Mouse (Mus musculus): ENCODE measurements around the gene Gm45234.

Gm45234 gene

GRCm38 (mm10) chr6:124767536-124767919 is 11.7 kb upstream of the Gm45234 start:
- in situ Hi-C loops (cut with MboI, MseI), result no loop called here

- in situ Hi-C loops (cut with MboI, MseI), result no loop called here
Observed at GRCm38 (mm10) chr6:124765951-124766350, 10.1 kb upstream of the Gm45234 start.

GRCm38 (mm10) chr6:124759259-124759658 is 3.4 kb upstream of the Gm45234 start:
- in situ Hi-C loops (cut with MboI, MseI), result no loop called here

- in situ Hi-C loops (cut with MboI, MseI), result no loop called here
Observed at GRCm38 (mm10) chr6:124758849-124759232, 3.0 kb upstream of the Gm45234 start.

GRCm38 (mm10) chr6:124757909-124758848 is 2.4 kb upstream of the Gm45234 start:
- in situ Hi-C loops (cut with MboI, MseI), result no loop called here

GRCm38 (mm10) chr6:124757351-124757880 is 1.6 kb upstream of the Gm45234 start:
- in situ Hi-C loops (cut with MboI, MseI), result no loop called here

- in situ Hi-C loops (cut with MboI, MseI), result no loop called here
Observed at GRCm38 (mm10) chr6:124756652-124757350, 980 bp upstream of the Gm45234 start.

- in situ Hi-C loops (cut with MboI, MseI), result no loop called here
Observed at GRCm38 (mm10) chr6:124755306-124755705, 515 bp downstream of the Gm45234 start.

GRCm38 (mm10) chr6:124753861-124754260 is 2.0 kb downstream of the Gm45234 start:
- in situ Hi-C loops (cut with MboI, MseI), result no loop called here

- in situ Hi-C loops (cut with MboI, MseI), result no loop called here
Observed at GRCm38 (mm10) chr6:124750405-124750804, 5.4 kb downstream of the Gm45234 start.

- in situ Hi-C loops (cut with MboI, MseI), result no loop called here
Observed at GRCm38 (mm10) chr6:124746654-124747632, 8.9 kb downstream of the Gm45234 start.

GRCm38 (mm10) chr6:124746296-124746605 is 9.6 kb downstream of the Gm45234 start:
- in situ Hi-C loops (cut with MboI, MseI), result no loop called here

GRCm38 (mm10) chr6:124745490-124746295 is 10.1 kb downstream of the Gm45234 start:
- in situ Hi-C loops (cut with MboI, MseI), result no loop called here

- in situ Hi-C loops (cut with MboI, MseI), result no loop called here
Observed at GRCm38 (mm10) chr6:124744755-124745321, 11.0 kb downstream of the Gm45234 start.

- in situ Hi-C loops (cut with MboI, MseI), result no loop called here
Observed at GRCm38 (mm10) chr6:124743647-124744046, 12.2 kb downstream of the Gm45234 start.

- in situ Hi-C loops (cut with MboI, MseI), result no loop called here
Observed at GRCm38 (mm10) chr6:124742839-124743514, 12.8 kb downstream of the Gm45234 start.

GRCm38 (mm10) chr6:124741842-124742241 is 14.0 kb downstream of the Gm45234 start:
- in situ Hi-C loops (cut with MboI, MseI), result no loop called here

GRCm38 (mm10) chr6:124740888-124741761 is 14.7 kb downstream of the Gm45234 start, which contains the start of gene Grcc10:
Gene Grcc10 (minus strand): TSS chr6:124741374.
- in situ Hi-C loops (cut with MboI, MseI), result no loop called here

Data from T-helper 2 cell (primary cell).